Mouse (Mus musculus) limb, embryonic 10.5 days (tissue): ENCODE results near the gene Gstm7. TPM values are rescaled to one million over a fixed set of nuclear protein-coding genes. Genes with fewer than 3 reads are reported as not detected.
A peak's percentile ranks its signal among the peaks of the same experiment; 100 is the strongest.
"Not testable (repeated sequence)": the region's sequence is repeated elsewhere in the genome, so short reads cannot be mapped to it uniquely, and the experiment has no call there.

Experiments
- DNase-seq: peaks from one replicate; pipeline ENCODE4 v3.0.0-alpha.2; 2017; ENCODE audit warnings: low spot score
- H3K27ac ChIP-seq: fragments of 300-500 bp; sonication (generic); 2 replicates; pipeline ENCODE4 v1.5.1; 2016; ENCODE audit warnings: mild to moderate bottlenecking
- H3K27me3 ChIP-seq: fragments of 300-500 bp; sonication (generic); 2 replicates; pipeline ENCODE4 v1.6.1; 2016; ENCODE audit warnings: low read depth, mild to moderate bottlenecking; ENCODE audit not compliant: poor library complexity, severe bottlenecking
- H3K36me3 ChIP-seq: fragments of 300-500 bp; sonication (generic); 2 replicates; pipeline ENCODE4 v1.6.1; 2016; ENCODE audit warnings: mild to moderate bottlenecking, moderate library complexity
- H3K4me1 ChIP-seq: fragments of 300-500 bp; sonication (generic); 2 replicates; pipeline ENCODE4 v1.6.1; 2016
- H3K4me3 ChIP-seq: fragments of 300-500 bp; sonication (generic); 2 replicates; pipeline ENCODE4 v1.5.1; 2016; ENCODE audit warnings: mild to moderate bottlenecking, moderate library complexity
- H3K9me3 ChIP-seq: fragments of 300-500 bp; sonication (generic); replicated peaks from 2 replicates; pipeline ENCODE4 v1.6.1; 2016; ENCODE audit warnings: mild to moderate bottlenecking
- WGBS: fragments of 180-500 bp; shearing (Covaris S2); methylation state at CpG from one replicate; pipeline ENCODE4 v1.1.7; 2016; 5-methylcytosine and 5-hydroxymethylcytosine counted together
- polyA plus RNA-seq: library from polyadenylated mRNA; unstranded; fragments of >200 nt; fragmentation: Nextera tagmentation; extraction: Ambion mirVana; gene quantifications from 2 replicates; pipeline ENCODE4 v1.2.1, GENCODE M21; 2016

Gene Gstm7
- polyA plus RNA-seq, 1 experiment from 2014 or later = 26.0 TPM

GRCm38 (mm10) chr3:107953328-107953755 is 21.7 kb upstream of the Gstm7 start:
- Histone ChIP-seq H3K27me3 (no peaks in the 10 kb centered on the region), H3K36me3 (no peaks in the 10 kb centered on the region), H3K9me3 (no peaks in the 10 kb centered on the region), H3K4me3 (no peak overlapping the region), H3K4me1 (no peaks in the 10 kb centered on the region), H3K27ac (no peak overlapping the region)
- WGBS = 21% methylated on average over 6 of the region's 6 CpGs
- peak; percentile 56 for DNase-seq

DNA sequence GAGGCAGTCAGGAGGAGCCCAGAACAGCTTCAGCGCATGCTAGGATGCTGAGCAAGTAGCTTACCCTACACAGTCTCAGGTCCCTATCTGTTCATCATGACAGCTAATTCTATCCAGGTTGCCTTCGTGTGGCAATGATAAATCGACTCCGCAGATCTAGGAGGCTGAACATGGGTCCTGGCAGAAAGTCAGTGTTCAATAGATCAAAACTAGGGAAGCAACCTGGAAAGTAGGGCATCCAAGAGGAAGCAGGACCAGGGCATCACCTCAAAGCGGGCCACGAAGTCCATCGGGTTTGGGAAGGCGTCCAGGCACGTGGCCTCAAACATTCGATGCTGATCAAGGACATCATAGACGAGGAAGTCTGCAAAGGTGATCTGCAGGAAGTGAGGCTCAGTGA is 18.9 kb upstream of the Gstm7 start:
- H3K9me3 ChIP-seq = no peaks in the 10 kb centered on the region
- no peaks in the 10 kb centered on the region for H3K27me3 ChIP-seq
- H3K4me1 ChIP-seq = no peaks in the 10 kb centered on the region
- 86% methylated on average over 11 of the region's 11 CpGs for WGBS
- no peaks in the 10 kb centered on the region for H3K36me3 ChIP-seq
- no peak for DNase-seq
- H3K4me3 ChIP-seq = no peak overlapping the region
- no peak overlapping the region for H3K27ac ChIP-seq

- not testable (repeated sequence) for H3K4me1 ChIP-seq, H3K4me3 ChIP-seq, H3K36me3 ChIP-seq, H3K9me3 ChIP-seq, H3K27ac ChIP-seq, H3K27me3 ChIP-seq, DNase-seq
- WGBS = 95% methylated on average over 1 of the region's 1 CpGs
These were observed 17.8 kb upstream of the Gstm7 start for GRCm38 (mm10) chr3:107949461-107949860.

DNA sequence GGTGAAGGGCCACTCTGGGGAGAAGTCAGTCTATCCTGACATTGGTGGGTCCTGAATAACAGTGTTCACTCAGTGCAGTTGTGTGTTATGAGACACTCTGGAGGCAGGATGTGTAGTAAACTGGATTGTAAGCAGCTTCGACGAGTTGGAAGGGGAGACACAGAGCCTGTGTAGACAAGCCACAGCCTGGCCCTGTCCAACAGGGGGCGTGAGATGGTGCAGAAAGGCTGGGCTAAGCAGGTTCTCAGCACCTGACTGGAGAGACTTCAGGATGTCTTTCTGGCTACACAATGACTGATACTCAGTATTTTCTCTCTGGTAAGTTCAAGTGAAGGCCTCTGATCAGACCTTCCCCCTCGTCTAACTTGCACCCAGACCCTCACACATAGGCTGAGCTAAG is 14.1 kb upstream of the Gstm7 start:
- Histone ChIP-seq H3K27me3 (no peaks in the 10 kb centered on the region), H3K36me3 (no peaks in the 10 kb centered on the region), H3K4me3 (no peak overlapping the region), H3K27ac (no peak overlapping the region), H3K4me1 (peaks cover 10% of the 10 kb centered on the region), H3K9me3 (no peaks in the 10 kb centered on the region)
- 49% methylated on average over 4 of the region's 4 CpGs for WGBS
- no peak for DNase-seq

DNA sequence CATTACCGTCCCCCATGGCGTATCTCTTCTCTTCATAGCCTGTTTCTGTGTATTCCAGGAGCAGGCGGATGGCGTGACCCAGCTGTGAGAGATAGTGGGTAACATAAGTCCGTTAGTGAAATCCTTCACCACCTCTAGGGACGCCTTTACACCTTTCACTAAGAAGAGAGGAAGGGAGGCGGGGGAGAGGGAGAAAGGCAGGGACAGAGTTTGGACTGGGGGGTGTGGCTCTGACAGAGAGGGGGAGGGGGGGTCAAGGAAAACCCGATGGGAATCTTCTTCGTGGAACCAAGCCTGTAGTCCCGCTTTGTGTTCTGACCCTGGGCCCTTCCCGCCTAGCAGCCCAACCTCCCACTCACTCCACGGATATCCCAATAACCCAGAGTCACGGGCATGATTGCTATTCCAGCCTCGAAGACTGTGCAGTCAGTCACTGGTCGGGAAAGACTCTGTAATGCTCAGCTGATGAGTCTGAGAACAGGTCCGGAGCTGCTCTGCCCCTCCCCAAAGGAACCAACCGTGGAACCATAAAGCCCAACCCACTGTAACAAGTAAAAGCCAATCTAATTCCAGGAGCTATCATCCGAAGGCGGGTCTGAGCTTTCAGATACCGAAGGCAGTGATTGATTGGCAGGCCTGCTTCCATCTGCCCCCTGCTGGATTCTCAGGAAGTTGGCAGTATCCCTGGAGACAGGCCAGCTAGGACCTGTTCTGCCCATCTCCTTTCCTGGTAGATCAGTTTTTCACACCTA is 11.8 kb upstream of the Gstm7 start, which contains the start of gene Gstm6:
TSS of gene Gstm6 (minus strand) at position 511 of the 752 bp plus-strand sequence.
- Histone ChIP-seq H3K27ac (0 out of 2 replicates have a peak within 1 kb of the TSS, but pooled peaks have one; percentile 25), H3K4me1 (peaks cover 16% of the 10 kb centered on the region), H3K36me3 (no peaks in the 10 kb centered on the region), H3K27me3 (no peaks in the 10 kb centered on the region), H3K9me3 (no peaks in the 10 kb centered on the region), H3K4me3 (peak within 1 kb of the TSS; percentile 44)
- no peak for DNase-seq
- WGBS = 14% methylated on average over 20 of the region's 20 CpGs

- DNase-seq = no peak
- WGBS = 91% methylated on average over 4 of the region's 4 CpGs
- H3K27ac ChIP-seq = no peak overlapping the region
These were observed 9.6 kb upstream of the Gstm7 start for GRCm38 (mm10) chr3:107941261-107941660.

DNA sequence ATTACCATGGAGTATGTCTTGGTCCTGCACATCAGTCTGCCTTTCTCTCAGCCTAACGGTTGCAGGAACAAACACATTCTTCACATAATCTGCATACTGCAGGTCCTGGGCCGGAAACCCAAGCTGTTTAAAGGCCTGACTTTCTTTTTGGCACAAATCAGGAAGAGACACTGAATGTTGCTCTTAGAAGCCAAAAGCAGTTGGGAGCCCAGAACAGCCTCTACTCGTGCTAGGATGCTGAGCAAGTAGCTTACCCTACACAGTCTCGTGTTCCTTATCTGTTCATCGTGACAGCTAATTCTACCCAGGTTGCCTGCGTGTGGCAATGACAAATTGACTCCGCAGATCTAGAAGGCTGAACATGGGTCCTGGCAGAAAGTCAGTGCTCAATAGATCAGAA is 8.9 kb upstream of the Gstm7 start:
- H3K9me3 ChIP-seq = no peaks in the 10 kb centered on the region
- no peak for DNase-seq
- no peak overlapping the region for H3K4me3 ChIP-seq
- H3K36me3 ChIP-seq = no peaks in the 10 kb centered on the region
- no peaks in the 10 kb centered on the region for H3K27me3 ChIP-seq
- H3K27ac ChIP-seq = no peak overlapping the region
- 74% methylated on average over 7 of the region's 7 CpGs for whole genome bisulfite sequencing
- H3K4me1 ChIP-seq = peaks cover 16% of the 10 kb centered on the region

More at GRCm38 (mm10) chr3:107941261-107941660, 9.6 kb upstream of the Gstm7 start:
- H3K4me3 ChIP-seq = no peak overlapping the region
- H3K4me1 ChIP-seq = peaks cover 16% of the 10 kb centered on the region
- no peaks in the 10 kb centered on the region for H3K9me3 ChIP-seq
- no peaks in the 10 kb centered on the region for H3K36me3 ChIP-seq
- H3K27me3 ChIP-seq = no peaks in the 10 kb centered on the region

DNA sequence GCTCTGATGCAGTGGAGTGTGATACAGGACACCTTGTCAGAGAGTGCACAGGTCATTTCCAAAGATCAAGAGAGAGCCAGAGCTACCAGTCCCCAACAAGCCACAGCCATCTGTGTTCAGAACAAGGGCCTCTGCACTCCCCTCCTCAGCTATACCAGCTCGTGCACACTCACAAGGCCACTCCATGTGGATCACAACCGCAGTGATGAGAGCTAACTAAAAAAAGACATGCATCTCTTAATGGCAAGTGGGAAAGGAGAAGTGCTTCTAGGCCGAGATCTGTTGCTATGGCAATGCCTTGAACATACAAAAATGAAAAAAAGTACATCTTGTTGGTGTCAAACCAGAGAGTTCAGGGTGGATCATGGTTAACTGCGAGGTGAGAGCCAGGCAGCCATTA is 8.2 kb upstream of the Gstm7 start:
- no peak overlapping the region for H3K4me3 ChIP-seq
- no peak overlapping the region for H3K27ac ChIP-seq
- WGBS = 84% methylated on average over 4 of the region's 4 CpGs
- DNase-seq = no peak
- H3K4me1 ChIP-seq = peaks cover 16% of the 10 kb centered on the region
- no peaks in the 10 kb centered on the region for H3K9me3 ChIP-seq
- H3K27me3 ChIP-seq = no peaks in the 10 kb centered on the region
- H3K36me3 ChIP-seq = no peaks in the 10 kb centered on the region

GRCm38 (mm10) chr3:107939403-107939802 is 7.8 kb upstream of the Gstm7 start:
- 48% methylated on average over 3 of the region's 3 CpGs for WGBS
- Histone ChIP-seq H3K9me3 (no peaks in the 10 kb centered on the region), H3K27ac (no peak overlapping the region), H3K4me3 (no peak overlapping the region), H3K27me3 (no peaks in the 10 kb centered on the region), H3K36me3 (no peaks in the 10 kb centered on the region), H3K4me1 (peaks cover 16% of the 10 kb centered on the region)
- peak; percentile 67 for DNase-seq

DNA sequence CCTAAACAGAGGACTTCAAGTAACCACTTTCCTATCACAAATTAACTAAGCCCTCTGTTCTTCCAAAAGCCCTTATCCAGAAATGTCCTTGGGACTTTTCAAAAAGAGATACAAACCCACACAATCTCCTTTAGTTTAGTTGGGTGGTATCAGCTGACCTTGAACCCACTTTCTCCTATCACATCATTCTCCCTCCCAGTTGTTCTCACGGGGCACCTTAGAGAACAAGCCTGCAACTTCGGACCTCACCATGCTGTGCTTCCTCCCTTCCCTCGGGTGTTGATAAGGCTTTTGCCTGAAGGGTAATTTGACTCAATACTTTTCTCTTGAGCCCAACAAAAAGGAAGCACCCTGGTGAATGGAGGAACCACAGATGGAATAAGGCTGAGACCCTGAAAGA is 4.3 kb upstream of the Gstm7 start:
- WGBS = 71% methylated on average over 3 of the region's 3 CpGs
- H3K4me1 ChIP-seq = peaks cover 18% of the 10 kb centered on the region
- no peak overlapping the region for H3K4me3 ChIP-seq
- H3K27ac ChIP-seq = no peak overlapping the region
- 0 out of 2 replicates have a peak, but pooled peaks cover 2% of the 10 kb centered on the region for H3K27me3 ChIP-seq
- no peaks in the 10 kb centered on the region for H3K9me3 ChIP-seq
- no peak for DNase-seq
- no peaks in the 10 kb centered on the region for H3K36me3 ChIP-seq

DNA sequence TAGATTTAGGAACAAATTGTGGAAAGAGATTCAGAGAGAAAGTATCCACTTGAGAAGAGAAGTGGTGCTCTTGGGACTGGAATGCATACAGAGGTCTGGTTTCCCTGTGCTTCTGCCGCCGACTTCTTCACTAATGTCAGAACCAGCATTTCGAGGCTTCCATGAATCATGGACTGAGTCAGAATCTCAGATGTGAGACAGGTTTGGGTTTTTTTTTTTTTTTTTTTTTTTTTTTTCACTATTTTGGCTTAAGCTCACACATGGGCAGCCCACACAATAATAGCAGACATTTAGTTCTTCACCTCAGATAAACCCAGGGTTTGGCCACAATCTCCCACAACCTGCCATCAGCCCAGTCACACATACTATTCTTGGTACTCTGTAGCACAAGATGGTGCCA is 3.7 kb upstream of the Gstm7 start:
- no peaks in the 10 kb centered on the region for H3K9me3 ChIP-seq

DNA sequence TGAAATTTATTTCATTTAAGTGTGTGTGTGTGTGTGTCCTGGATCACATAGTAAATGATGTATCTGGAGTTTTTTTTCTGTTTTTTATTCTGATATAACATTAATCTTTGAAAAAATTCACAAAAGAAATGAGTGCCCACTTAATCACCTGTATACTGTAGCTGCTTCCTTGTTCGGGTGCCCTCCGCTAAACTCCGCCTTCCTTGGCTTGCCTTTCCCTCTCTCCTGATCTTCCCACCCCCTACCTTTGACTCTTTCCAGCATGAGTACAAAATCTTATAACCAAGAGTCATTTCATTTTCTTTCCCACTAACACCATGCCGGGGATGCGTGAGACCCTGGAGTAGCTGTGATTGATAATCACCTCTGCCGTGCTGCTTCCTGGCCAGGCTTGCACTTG is 511 bp upstream of the Gstm7 start:
- Histone ChIP-seq H3K36me3 (no peaks in the 10 kb centered on the region), H3K4me3 (no peak overlapping the region), H3K27ac (no peak overlapping the region), H3K9me3 (no peaks in the 10 kb centered on the region), H3K27me3 (0 out of 2 replicates have a peak, but pooled peaks cover 2% of the 10 kb centered on the region), H3K4me1 (peaks cover 12% of the 10 kb centered on the region)
- no peak for DNase-seq
- 84% methylated on average over 6 of the region's 6 CpGs for WGBS

More for the DNA sequence above, 3.7 kb upstream of the Gstm7 start:
- Histone ChIP-seq H3K27ac (no peak overlapping the region), H3K4me1 (peaks cover 18% of the 10 kb centered on the region), H3K4me3 (no peak overlapping the region), H3K36me3 (no peaks in the 10 kb centered on the region), H3K27me3 (0 out of 2 replicates have a peak, but pooled peaks cover 2% of the 10 kb centered on the region)
- no peak for DNase-seq
- WGBS = 91% methylated on average over 3 of the region's 3 CpGs

GRCm38 (mm10) chr3:107931134-107931533 is 483 bp downstream of the Gstm7 start:
- H3K36me3 ChIP-seq = no peaks in the 10 kb centered on the region
- H3K9me3 ChIP-seq = no peaks in the 10 kb centered on the region
- H3K27me3 ChIP-seq = 0 out of 2 replicates have a peak, but pooled peaks cover 2% of the 10 kb centered on the region
- peak overlapping the region; percentile 83 for H3K27ac ChIP-seq
- H3K4me1 ChIP-seq = peaks cover 12% of the 10 kb centered on the region
- peak overlapping the region; percentile 42 for H3K4me3 ChIP-seq
- WGBS = 93% methylated on average over 2 of the region's 2 CpGs
- no peak for DNase-seq
